Mouse (Mus musculus) olfactory bulb, adult 2 months (tissue): ENCODE measurements at regions not wholly inside any gene's neighbourhood (a gene's known extent, or its start where the extent isn't known, plus 50 kb on each side); places are given as distances from the start of the nearest gene placed in this dataset.

Experiments used
- CTCF ChIP-seq: fragments of 200-500 bp; IDR thresholded peaks from 2 replicates; pipeline ENCODE4 v1.5.1; 2012; ENCODE audit warnings: low read depth, mild to moderate bottlenecking, low read length, moderate library complexity; ENCODE audit not compliant: insufficient read depth
- POLR2A ChIP-seq: fragments of 200-500 bp; IDR thresholded peaks from 2 replicates; pipeline ENCODE4 v1.6.1; 2012; ENCODE audit warnings: mild to moderate bottlenecking, low read depth, low read length, moderate library complexity; ENCODE audit not compliant: insufficient read depth

DNA sequence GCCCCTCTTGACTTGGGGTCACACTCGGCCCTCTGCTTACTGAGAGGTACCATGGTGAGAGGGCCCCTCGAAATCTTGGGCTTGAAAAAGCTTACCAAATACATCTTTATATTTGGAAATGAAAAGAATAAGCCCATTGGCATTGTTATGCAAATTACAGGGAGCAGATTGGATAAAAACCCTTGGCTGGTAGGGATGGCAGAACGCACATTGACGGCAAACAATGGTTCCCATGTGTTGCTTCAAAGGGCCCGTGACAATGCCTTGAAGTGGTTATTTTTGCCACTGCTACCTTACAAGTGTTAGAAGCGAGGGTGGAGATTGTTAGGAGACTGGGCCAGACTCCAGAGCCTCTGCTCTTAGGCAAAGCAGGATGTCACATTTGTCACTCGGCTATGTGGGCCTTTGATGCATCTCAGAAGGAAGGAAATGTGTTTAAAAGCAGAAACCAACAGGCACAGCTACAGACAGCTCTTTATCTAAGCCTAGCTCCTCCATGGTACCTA, 285.2 kb downstream of the Gm49356 start:
- no peak for TF ChIP-seq CTCF
- no peak for TF ChIP-seq POLR2A
